Comparison of ENCODE assay signal across 8 mouse cellular contexts in genomic region chr6:119924235-119925005, GRCm38 (mm10). TPM values are rescaled to one million over a fixed set of nuclear protein-coding genes. Genes with fewer than 3 reads are reported as not detected.
DNase-seq lines count a peak whose midpoint lies in the region; ATAC-seq and TF ChIP-seq lines count a peak whose summit lies in the region.

No protein-coding gene starts in this region.

- 72% methylated on average over 4 of the region's 4 CpGs for WGBS in thymus, adult 2 months

- no peak for DNase-seq in frontal cortex, postnatal 25 days (ENCODE audit: low spot score in 2 of 2)
- peak; percentile 9 for DNase-seq in ovary, postnatal 14 days (ENCODE audit: low spot score)
- DNase-seq in ovary, postnatal 10 days (ENCODE audit: low spot score), result no peak
- DNase-seq in gonadal fat pad, adult 2 months (ENCODE audit: low read depth), result peak; percentile 51
- peak; percentile 46 for DNase-seq in retina, embryonic 14.5 days (ENCODE audit: low spot score)
- no peak for DNase-seq in gastrocnemius, postnatal 25 days
- no peak for DNase-seq in thymus, adult 2 months

- peak; percentile 94 for ATAC-seq in frontal cortex, adult (ENCODE audit: low TSS enrichment)

- no peak for TF ChIP-seq POLR2A in thymus, adult 2 months (IDR thresholded peaks at IDR 0.05; ENCODE audit: control insufficient read depth, extremely low read depth, insufficient read depth, low read length, poor library complexity)

- H3K36me3 ChIP-seq in thymus, adult 2 months (ENCODE audit: control insufficient read depth, insufficient read depth, low read length), result peaks cover 73% of the 10 kb centered on the region

- TF ChIP-seq CTCF in thymus, adult 2 months (IDR thresholded peaks at IDR 0.05; ENCODE audit: borderline replicate concordance, control insufficient read depth, extremely low read depth, insufficient read depth, low read length, poor library complexity), result no peak

- no peak overlapping the region for H3K4me3 ChIP-seq in thymus, adult 2 months (ENCODE audit: control insufficient read depth, insufficient read depth, low read length)

- H3K4me1 ChIP-seq in thymus, adult 2 months (replicated peaks; ENCODE audit: control insufficient read depth, insufficient read depth, low read length), result no peaks in the 10 kb centered on the region

- no peak overlapping the region for H3K27ac ChIP-seq in thymus, adult 2 months (ENCODE audit: control insufficient read depth, insufficient read depth, low read length)

- no peaks in the 10 kb centered on the region for H3K27me3 ChIP-seq in thymus, adult 2 months (ENCODE audit: control insufficient read depth, insufficient read depth, low read length)

RNA-seq across cellular contexts. Expression of gene Rad52, which starts 21.9 kb away (rescaled TPM):
- polyA plus RNA-seq in gonadal fat pad, adult 2 months (2012; rRNA removed), result 25.3 and 29.7 TPM in 2 replicates
- total RNA-seq in gastrocnemius, postnatal 25 days (2021), result 10 to 100 TPM; 14.7 to 15.0 TPM
- 74.1 and 74.5 TPM in 2 replicates for polyA plus RNA-seq in thymus, adult 2 months (2012; rRNA removed)

Comparison
In these comparisons a context has a peak if more than half of its experiments do, and no peak if none do; other contexts are left out.
1. DNase-seq: peak in ovary, postnatal 14 days (single experiment), gonadal fat pad, adult 2 months (single experiment) and retina, embryonic 14.5 days (single experiment); none in frontal cortex, postnatal 25 days (0 of 2), ovary, postnatal 10 days (single experiment), gastrocnemius, postnatal 25 days (single experiment) and thymus, adult 2 months (single experiment).